ENCODE assay signal across 8 mouse cellular contexts in genomic region chr4:135570152-135571036, GRCm38 (mm10). TPM values are rescaled to one million over a fixed set of nuclear protein-coding genes. Genes with fewer than 3 reads are reported as not detected.
DNase-seq lines count a peak whose midpoint lies in the region; ATAC-seq lines count a peak whose summit lies in the region.

No protein-coding gene starts in this region.

- H3K27me3 ChIP-seq in megakaryocyte, embryonic 14.5 days (replicated peaks): peaks cover 99% of the 10 kb centered on the region
- H3K27me3 ChIP-seq in hindbrain, embryonic 11.5 days (ENCODE audit: control insufficient read depth, insufficient read depth, low read length): peaks cover 50% of the 10 kb centered on the region
- H3K27me3 ChIP-seq in limb, embryonic 15.5 days: peaks cover 64% of the 10 kb centered on the region

- 11% methylated on average over 32 of the region's 32 CpGs for WGBS in hindbrain, embryonic 11.5 days
- 9% methylated on average over 32 of the region's 32 CpGs for WGBS in limb, embryonic 15.5 days

- no peak for ATAC-seq in megakaryocyte, adult 5-6 weeks (ENCODE audit: poor library complexity, severe bottlenecking)
- ATAC-seq in hindbrain, embryonic 11.5 days (ENCODE audit: low FRiP score): peak; percentile 52; the same call in 1 of the 2 replicates
- peak; percentile 41 for ATAC-seq in limb, embryonic 15.5 days (ENCODE audit: insufficient number of reproducible peaks, low FRiP score, low TSS enrichment, low read depth)

- peaks cover 72% of the 10 kb centered on the region for H3K4me1 ChIP-seq in megakaryocyte, embryonic 14.5 days
- peaks cover 4% of the 10 kb centered on the region; the same call in 1 of the 2 replicates for H3K4me1 ChIP-seq in hindbrain, embryonic 11.5 days (replicated peaks; ENCODE audit: control insufficient read depth, insufficient read depth, low read length)
- peaks cover 77% of the 10 kb centered on the region for H3K4me1 ChIP-seq in limb, embryonic 15.5 days

- peak overlapping the region; percentile 11; the same call in 1 of the 2 replicates for H3K9ac ChIP-seq in hindbrain, embryonic 11.5 days (ENCODE audit: low read depth, low read length)
- H3K9ac ChIP-seq in limb, embryonic 15.5 days: peak overlapping the region; percentile 3; the same call in 1 of the 2 replicates

- H3K27ac ChIP-seq in hindbrain, embryonic 11.5 days (ENCODE audit: low read depth, low read length): no peak overlapping the region
- peak overlapping the region; percentile 58 for H3K27ac ChIP-seq in limb, embryonic 15.5 days

- H3K4me2 ChIP-seq in hindbrain, embryonic 11.5 days (replicated peaks; ENCODE audit: low read depth, low read length): peak overlapping the region; percentile 46
- peak overlapping the region; percentile 49 for H3K4me2 ChIP-seq in limb, embryonic 15.5 days

- no peaks in the 10 kb centered on the region for H3K36me3 ChIP-seq in megakaryocyte, embryonic 14.5 days (replicated peaks; ENCODE audit: low read length)
- H3K36me3 ChIP-seq in hindbrain, embryonic 11.5 days (ENCODE audit: control insufficient read depth, insufficient read depth, low read length): no peaks in the 10 kb centered on the region
- no peaks in the 10 kb centered on the region for H3K36me3 ChIP-seq in limb, embryonic 15.5 days

- no peaks in the 10 kb centered on the region for H3K9me3 ChIP-seq in megakaryocyte, embryonic 14.5 days
- H3K9me3 ChIP-seq in hindbrain, embryonic 11.5 days (ENCODE audit: control insufficient read depth, low read length): no peaks in the 10 kb centered on the region
- H3K9me3 ChIP-seq in limb, embryonic 15.5 days: no peaks in the 10 kb centered on the region

- peak; percentile 55 for DNase-seq in embryo, embryonic 10 days (ENCODE audit: low spot score)
- peak; percentile 74 for DNase-seq in hindbrain, embryonic 11.5 days (ENCODE audit: low spot score)
- peak; percentile 70 for DNase-seq in naive thymus-derived CD4-positive, alpha-beta T cell, adult 2 months (ENCODE audit: low read depth)
- DNase-seq in thymus, postnatal 4 days: peak; percentile 70
- no peak for DNase-seq in left cerebral cortex, adult 8-10 months (ENCODE audit: low spot score in 2 of 2)

- peak overlapping the region; percentile 78 for H3K4me3 ChIP-seq in megakaryocyte, embryonic 14.5 days (replicated peaks)
- H3K4me3 ChIP-seq in hindbrain, embryonic 11.5 days (ENCODE audit: low read depth, low read length): peak overlapping the region; percentile 29
- H3K4me3 ChIP-seq in limb, embryonic 15.5 days: peak overlapping the region; percentile 30

RNA-seq across cellular contexts. Expression of gene Grhl3, which starts 3.0 kb away (rescaled TPM):
- polyA plus RNA-seq in megakaryocyte, embryonic 14.5 days (2012; ENCODE audit: insufficient read depth, low replicate concordance): not detected in 2 replicates
- total RNA-seq in megakaryocyte, adult 5-6 weeks (2015): not detected in 2 replicates
- total RNA-seq in megakaryocyte, adult 5-6 weeks (2017): not detected in 2 replicates
- polyA plus RNA-seq in hindbrain, embryonic 11.5 days (2014; fragmentation: Nextera tagmentation; extraction: Ambion mirVana): 3.7 and 4.4 TPM in 2 replicates
- 56.8 and 59.4 TPM in 2 replicates for polyA plus RNA-seq in limb, embryonic 15.5 days (2015; fragmentation: Nextera tagmentation; extraction: Ambion mirVana)
- total RNA-seq in left cerebral cortex, adult 8-10 months (2022): 1 to 10 TPM; 1.1 to 1.8 (median 1.5) TPM

Comparison
In these comparisons a context has a peak if more than half of its experiments do, and no peak if none do; other contexts are left out.
1. DNase-seq: peak in embryo, embryonic 10 days (single experiment), hindbrain, embryonic 11.5 days (single experiment), naive thymus-derived CD4-positive, alpha-beta T cell, adult 2 months (single experiment) and thymus, postnatal 4 days (single experiment); none in left cerebral cortex, adult 8-10 months (0 of 2).
2. RNA of gene Grhl3, which starts 3.0 kb away (polyA plus RNA-seq): 56.8 to 59.4 TPM in limb, embryonic 15.5 days; 3.7 to 4.4 TPM in hindbrain, embryonic 11.5 days and not detected in megakaryocyte, embryonic 14.5 days; every median in the first group is over 10 times any median in the second.
3. Peak in every context shown above with its lines, with median percentiles within 50 percentile points of each other: H3K4me3 ChIP-seq.